Mouse (Mus musculus) gastrocnemius, adult 18-20 months (tissue): ENCODE measurements at regions not wholly inside any gene's neighbourhood (a gene's known extent, or its start where the extent isn't known, plus 50 kb on each side); places are given as distances from the start of the nearest gene placed in this dataset.

ENCODE experiments used
- DNase-seq: peaks from one replicate; pipeline ENCODE4 v3.0.0; 2021; ENCODE audit warnings: low spot score

- no peak for DNase-seq
Measured at GRCm38 (mm10) chr11:89247991-89248390, 54.1 kb downstream of the Nog start.

GRCm38 (mm10) chr11:89243370-89243769, 58.8 kb downstream of the Nog start:
- DNase-seq, result no peak

GRCm38 (mm10) chr11:89242130-89242529, 60.0 kb downstream of the Nog start:
- no peak for DNase-seq

GRCm38 (mm10) chr11:89239891-89240290, 62.2 kb downstream of the Nog start:
- no peak for DNase-seq

GRCm38 (mm10) chr11:89236904-89237303, 65.2 kb downstream of the Nog start:
- DNase-seq, result no peak

- no peak for DNase-seq
Measured at GRCm38 (mm10) chr11:89232884-89233480, 69.2 kb downstream of the Nog start.

- no peak for DNase-seq
Measured at GRCm38 (mm10) chr11:89229726-89230125, 72.4 kb downstream of the Nog start.

- no peak for DNase-seq
Measured at GRCm38 (mm10) chr11:89213204-89213603, 88.9 kb downstream of the Nog start.

- no peak for DNase-seq
Measured at GRCm38 (mm10) chr11:89209531-89209950, 92.6 kb downstream of the Nog start.

GRCm38 (mm10) chr11:89209072-89209471, 93.1 kb downstream of the Nog start:
- no peak for DNase-seq

- no peak for DNase-seq
Measured at GRCm38 (mm10) chr11:89206788-89207187, 95.3 kb downstream of the Nog start.

- DNase-seq, result no peak
Measured at GRCm38 (mm10) chr11:89204948-89205545, 97.1 kb downstream of the Nog start.

GRCm38 (mm10) chr11:89200458-89200857, 101.7 kb downstream of the Nog start:
- DNase-seq, result no peak

GRCm38 (mm10) chr11:89192815-89193214, 109.3 kb downstream of the Nog start:
- peak; percentile 25 for DNase-seq

GRCm38 (mm10) chr11:89186911-89187621, 113.4 kb downstream of the Gm525 start:
- DNase-seq, result peak; percentile 90

- no peak for DNase-seq
Measured at GRCm38 (mm10) chr11:89185862-89186261, 112.2 kb downstream of the Gm525 start.

GRCm38 (mm10) chr11:89181471-89181870, 107.8 kb downstream of the Gm525 start:
- DNase-seq, result no peak

GRCm38 (mm10) chr11:89178436-89178835, 104.8 kb downstream of the Gm525 start:
- DNase-seq, result no peak

- no peak for DNase-seq
Measured at GRCm38 (mm10) chr11:89175511-89175910, 101.9 kb downstream of the Gm525 start.

- DNase-seq, result no peak
Measured at GRCm38 (mm10) chr11:89174967-89175366, 101.3 kb downstream of the Gm525 start.

- peak; percentile 83 for DNase-seq
Measured at GRCm38 (mm10) chr11:89165278-89165677, 91.6 kb downstream of the Gm525 start.

- DNase-seq, result no peak
Measured at GRCm38 (mm10) chr11:89153466-89154406, 80.1 kb downstream of the Gm525 start.
